Mouse (Mus musculus): Measurements from ENCODE around the gene Ncln.

Ncln gene

GRCm38 (mm10) chr10:81517227-81517626 is 21.0 kb upstream of the Ncln start:
- no peak for DNase-seq (ENCODE audit: inconsistent age in 2 of 2, low spot score in 1 of 2)

- DNase-seq (ENCODE audit: inconsistent age in 2 of 2, low spot score in 1 of 2), result no peak
Measured at GRCm38 (mm10) chr10:81513798-81514197, 17.6 kb upstream of the Ncln start.

GRCm38 (mm10) chr10:81510246-81510810 is 14.1 kb upstream of the Ncln start:
- DNase-seq (ENCODE audit: inconsistent age in 2 of 2, low spot score in 1 of 2), result no peak

GRCm38 (mm10) chr10:81507691-81508489 is 11.7 kb upstream of the Ncln start:
- no peak for DNase-seq (ENCODE audit: inconsistent age in 2 of 2, low spot score in 1 of 2)

GRCm38 (mm10) chr10:81507095-81507494 is 10.9 kb upstream of the Ncln start:
- no peak for DNase-seq (ENCODE audit: inconsistent age in 2 of 2, low spot score in 1 of 2)

- no peak for DNase-seq (ENCODE audit: inconsistent age in 2 of 2, low spot score in 1 of 2)
Measured at GRCm38 (mm10) chr10:81505016-81505664, 8.9 kb upstream of the Ncln start.

- peak; percentile 85 to 96 for DNase-seq (ENCODE audit: inconsistent age in 2 of 2, low spot score in 1 of 2)
Measured at GRCm38 (mm10) chr10:81502658-81503057, 6.5 kb upstream of the Ncln start.

- no peak for DNase-seq (ENCODE audit: inconsistent age in 2 of 2, low spot score in 1 of 2)
Measured at GRCm38 (mm10) chr10:81501863-81502262, 5.7 kb upstream of the Ncln start.

GRCm38 (mm10) chr10:81500032-81500431 is 3.8 kb upstream of the Ncln start, which contains the start of gene S1pr4:
TSS of gene S1pr4 (minus strand) at chr10:81500132.
- no peak for DNase-seq (ENCODE audit: inconsistent age in 2 of 2, low spot score in 1 of 2)

- peak; percentile 51 to 64 for DNase-seq (ENCODE audit: inconsistent age in 2 of 2, low spot score in 1 of 2)
Measured at GRCm38 (mm10) chr10:81499250-81499901, 3.2 kb upstream of the Ncln start.

GRCm38 (mm10) chr10:81498316-81499249 is 2.4 kb upstream of the Ncln start:
- DNase-seq (ENCODE audit: inconsistent age in 2 of 2, low spot score in 1 of 2), result no peak

- DNase-seq (ENCODE audit: inconsistent age in 2 of 2, low spot score in 1 of 2), result no peak
Measured at GRCm38 (mm10) chr10:81497401-81498270, 1.4 kb upstream of the Ncln start.

- DNase-seq (ENCODE audit: inconsistent age in 2 of 2, low spot score in 1 of 2), result no peak
Measured at GRCm38 (mm10) chr10:81496969-81497368, 777 bp upstream of the Ncln start.

- DNase-seq (ENCODE audit: inconsistent age in 2 of 2, low spot score in 1 of 2), result no peak
Measured at GRCm38 (mm10) chr10:81495616-81496263, 452 bp downstream of the Ncln start.

- DNase-seq (ENCODE audit: inconsistent age in 2 of 2, low spot score in 1 of 2), result no peak
Measured at GRCm38 (mm10) chr10:81495151-81495550, 1.0 kb downstream of the Ncln start.

GRCm38 (mm10) chr10:81494260-81495041 is 1.7 kb downstream of the Ncln start:
- DNase-seq (ENCODE audit: inconsistent age in 2 of 2, low spot score in 1 of 2), result no peak

GRCm38 (mm10) chr10:81493601-81494220 is 2.5 kb downstream of the Ncln start:
- DNase-seq (ENCODE audit: inconsistent age in 2 of 2, low spot score in 1 of 2), result peak in 1 of 2 experiments; percentile 19

Measured in adrenal gland, adult (tissue).